Mouse (Mus musculus) adrenal gland, adult 18-20 months (tissue): ENCODE measurements at regions not wholly inside any gene's neighbourhood (a gene's known extent, or its start where the extent isn't known, plus 50 kb on each side); places are given as distances from the start of the nearest gene placed in this dataset.

Experiments used
- DNase-seq, 2 experiments: peaks; one replicate each; pipeline ENCODE4 v3.0.0; 2021 to 2022; ENCODE audit warnings: low spot score in 2 of 2

GRCm38 (mm10) chr13:34576392-34576791 is 76.9 kb downstream of the Pxdc1 start:
- DNase-seq: no peak

DNA sequence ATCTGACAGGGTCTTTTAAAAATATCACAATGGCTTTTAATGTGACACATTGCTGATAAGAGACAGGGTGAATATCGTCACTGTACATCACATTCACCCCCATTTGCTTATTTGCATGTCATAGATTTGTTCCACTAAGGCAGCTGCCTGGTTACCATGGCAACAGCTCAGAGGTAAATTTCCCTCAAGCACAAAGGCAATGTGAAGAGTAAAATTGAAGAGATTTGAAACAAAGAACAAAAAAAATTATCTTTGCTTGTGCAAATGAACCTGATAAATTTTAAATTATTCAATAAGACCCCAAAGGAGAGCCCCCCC is 77.3 kb downstream of the Pxdc1 start:
- DNase-seq: no peak

DNA sequence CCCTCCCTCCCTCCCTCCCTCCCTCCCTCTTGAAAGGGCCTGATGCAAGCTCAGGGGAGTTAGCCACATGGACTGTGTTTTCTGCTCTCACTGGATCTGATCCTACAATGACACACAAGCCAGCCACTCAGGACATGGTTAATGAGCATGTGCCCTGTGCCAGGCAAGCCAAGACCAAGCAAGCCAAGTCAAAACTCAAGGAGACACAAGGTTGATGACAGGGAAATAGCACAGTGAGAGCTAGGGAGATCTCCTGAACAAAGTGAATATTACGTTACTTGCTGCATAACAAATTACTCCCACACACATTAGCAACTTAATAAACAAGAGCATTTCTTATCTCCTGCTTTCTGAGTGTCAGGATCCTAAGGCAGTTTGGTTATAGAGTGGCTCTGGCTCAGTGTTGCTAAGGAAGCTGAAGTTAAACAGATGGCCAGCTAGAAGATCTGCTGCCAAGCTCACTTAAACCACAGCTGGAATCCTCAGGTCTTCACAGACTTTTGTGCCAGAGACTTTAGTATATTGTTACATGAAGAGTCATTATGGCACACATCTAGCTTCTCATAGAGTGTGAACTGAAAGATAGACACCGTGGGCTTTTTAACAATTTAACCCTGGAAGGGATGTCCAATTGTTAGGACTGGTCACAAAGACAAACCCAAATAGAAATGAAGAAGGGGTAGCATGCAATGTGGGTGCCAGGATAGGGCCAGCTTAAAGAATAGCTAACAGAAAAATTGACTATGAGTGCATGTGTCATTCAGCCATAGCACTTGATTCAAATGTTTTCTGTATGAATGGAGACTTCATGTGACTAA is 77.9 kb downstream of the Pxdc1 start:
- DNase-seq: no peak

DNA sequence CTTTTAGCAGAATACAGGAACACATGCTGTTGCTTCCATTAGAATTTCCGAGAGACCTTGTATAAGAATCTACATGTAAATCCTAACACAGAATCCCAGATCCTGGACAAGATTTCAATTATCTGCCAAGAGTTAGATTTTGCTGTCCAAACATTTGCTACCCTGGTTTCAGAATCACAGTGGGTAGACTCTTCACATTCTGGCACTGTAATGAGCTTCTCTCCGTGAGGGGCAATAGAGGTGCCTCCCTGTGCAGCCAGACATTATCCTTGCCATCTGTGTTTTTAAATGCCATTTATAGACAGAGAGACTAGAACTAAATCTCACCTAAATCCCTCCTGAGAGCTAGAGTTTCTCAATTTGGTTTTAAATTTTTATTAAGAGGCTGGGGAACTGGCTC is 84.0 kb downstream of the Pxdc1 start:
- DNase-seq: no peak

DNA sequence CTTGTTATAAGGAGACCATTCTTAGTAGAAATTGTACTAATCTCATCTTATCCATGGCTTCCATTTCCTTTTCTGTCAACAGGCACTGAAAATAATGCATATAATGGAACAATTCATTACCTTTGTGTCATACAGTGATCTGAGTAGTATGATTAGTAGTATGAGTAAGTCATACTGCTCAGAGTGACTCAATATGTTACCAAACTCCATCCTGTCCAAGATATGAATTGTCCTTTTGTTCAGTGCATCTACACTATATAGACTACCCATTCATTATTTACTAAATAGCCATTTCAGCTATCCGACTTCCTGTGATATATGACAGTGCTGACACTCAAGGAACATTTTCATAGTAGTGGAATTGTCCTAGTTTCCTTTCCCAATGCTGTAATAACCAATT is 86.6 kb downstream of the Pxdc1 start:
- DNase-seq: no peak

DNA sequence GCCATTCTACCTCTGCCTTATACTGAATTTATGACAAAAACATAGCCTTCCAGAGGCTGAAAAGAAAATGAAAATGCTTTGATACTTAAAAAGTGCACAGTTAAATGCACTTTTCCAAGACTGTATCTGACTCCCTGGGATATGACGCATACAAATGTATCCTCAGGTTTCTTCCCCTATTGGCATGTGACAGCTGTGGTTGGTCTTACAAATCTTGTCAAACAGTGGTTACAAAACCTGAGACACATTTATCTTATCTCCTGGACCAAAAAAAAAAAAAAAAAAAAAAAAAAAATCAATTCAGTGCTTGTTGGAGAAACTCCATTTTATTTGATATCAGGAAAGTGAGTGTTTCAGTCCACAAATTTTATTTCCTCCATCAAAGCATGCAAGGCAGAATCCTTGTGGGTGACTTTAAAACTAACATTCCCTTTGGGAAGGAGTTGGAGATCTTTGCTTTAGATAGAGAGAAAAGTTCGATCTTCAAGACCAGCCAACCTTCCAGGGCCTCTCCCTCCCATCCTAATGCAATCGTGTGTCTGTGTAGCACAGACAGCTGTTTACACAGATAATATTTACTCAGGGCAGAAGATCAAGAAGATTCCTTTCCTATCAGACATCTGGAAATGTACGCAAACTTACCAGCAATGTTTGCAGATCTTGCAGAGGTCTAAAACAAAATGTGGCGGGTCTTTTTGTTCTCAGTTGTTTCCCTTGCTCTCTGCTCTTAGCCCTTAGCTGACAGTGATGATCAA is 103.0 kb downstream of the Pxdc1 start:
- DNase-seq: no peak

- DNase-seq: no peak
Observed at GRCm38 (mm10) chr13:34540646-34541045, 112.6 kb downstream of the Pxdc1 start.

DNA sequence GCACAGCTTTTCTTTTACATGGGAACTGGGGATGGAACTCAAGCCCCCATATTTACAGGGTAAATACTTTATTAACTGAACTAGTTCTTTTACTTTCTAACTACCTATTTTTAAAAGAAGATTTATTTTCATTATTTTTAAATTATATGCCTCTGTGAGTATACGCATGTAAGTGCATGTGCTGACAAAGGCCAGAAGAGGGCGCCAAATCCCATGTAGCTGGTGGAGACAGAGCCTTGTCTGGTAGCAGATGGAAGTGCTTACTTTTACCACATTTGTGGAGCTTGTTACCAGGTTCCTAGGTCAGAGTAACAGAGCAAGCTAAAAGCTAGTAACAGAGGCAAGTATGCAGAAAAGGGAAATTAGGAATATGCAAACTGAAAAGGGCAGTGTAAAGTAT is 119.4 kb downstream of the Pxdc1 start:
- DNase-seq: no peak

DNA sequence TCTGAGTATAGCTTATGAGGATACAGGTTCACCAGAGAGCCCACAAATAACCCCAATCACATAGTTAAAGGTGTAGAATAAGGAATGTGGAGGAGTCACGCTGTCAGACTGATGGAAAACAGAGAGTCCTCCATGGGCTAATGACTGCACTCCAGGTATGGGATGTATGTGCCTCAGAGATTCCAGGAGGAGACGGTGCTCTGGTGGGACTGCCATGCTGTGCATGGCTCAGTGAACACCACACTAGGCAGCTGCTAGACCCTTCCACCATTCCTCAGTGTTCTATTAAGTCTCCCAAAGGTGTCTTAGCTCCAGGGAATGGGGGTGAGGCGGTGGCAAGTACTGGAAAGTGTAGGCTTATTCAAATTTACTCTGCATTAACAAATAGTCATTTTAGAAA is 142.0 kb downstream of the Pxdc1 start:
- DNase-seq: no peak

GRCm38 (mm10) chr13:34507224-34507623 is 146.1 kb downstream of the Pxdc1 start:
- no peak for DNase-seq

- DNase-seq: no peak
Observed at GRCm38 (mm10) chr13:34505861-34506260, 147.4 kb downstream of the Pxdc1 start.

DNA sequence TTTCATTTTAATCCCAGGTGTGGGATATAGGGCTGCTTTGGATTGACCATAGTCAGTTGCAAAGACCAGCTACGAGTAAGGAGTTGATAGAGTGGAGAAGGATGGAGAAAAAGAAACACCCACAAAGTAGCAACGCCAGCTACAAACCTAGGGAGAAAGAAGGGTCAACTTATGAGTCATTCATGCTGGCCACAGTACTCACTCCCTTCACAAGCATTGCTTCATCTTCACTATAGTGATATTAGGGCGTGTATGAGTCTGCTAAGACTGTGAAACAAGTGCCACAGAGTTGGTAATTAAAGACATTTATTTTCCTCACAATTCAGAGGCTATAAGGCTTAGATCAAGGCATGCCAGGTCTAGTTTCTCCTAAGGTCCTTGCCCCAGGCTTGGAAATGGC is 148.4 kb downstream of the Pxdc1 start:
- no peak for DNase-seq

DNA sequence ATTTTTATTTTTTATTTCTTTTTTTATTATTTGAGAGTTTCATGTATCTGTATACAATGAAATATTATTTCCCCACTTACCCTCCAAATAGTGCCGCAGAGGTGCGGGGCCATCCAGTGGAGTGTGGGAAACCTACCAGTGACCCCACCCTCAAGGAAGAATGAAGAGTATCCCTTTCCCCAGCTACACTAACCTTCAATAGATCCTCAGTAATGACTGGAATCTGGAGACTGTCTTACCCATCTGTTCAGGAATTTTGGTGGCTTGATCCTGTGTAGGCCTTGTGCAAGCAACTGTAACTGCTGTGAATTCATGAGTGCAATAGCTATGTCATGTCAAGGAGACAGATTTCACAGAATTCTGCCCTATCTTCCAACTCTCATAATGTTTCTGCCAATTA is 153.9 kb upstream of the Slc22a23 start:
- no peak for DNase-seq

GRCm38 (mm10) chr13:34497667-34498066 is 152.7 kb upstream of the Slc22a23 start:
- DNase-seq: no peak

DNA sequence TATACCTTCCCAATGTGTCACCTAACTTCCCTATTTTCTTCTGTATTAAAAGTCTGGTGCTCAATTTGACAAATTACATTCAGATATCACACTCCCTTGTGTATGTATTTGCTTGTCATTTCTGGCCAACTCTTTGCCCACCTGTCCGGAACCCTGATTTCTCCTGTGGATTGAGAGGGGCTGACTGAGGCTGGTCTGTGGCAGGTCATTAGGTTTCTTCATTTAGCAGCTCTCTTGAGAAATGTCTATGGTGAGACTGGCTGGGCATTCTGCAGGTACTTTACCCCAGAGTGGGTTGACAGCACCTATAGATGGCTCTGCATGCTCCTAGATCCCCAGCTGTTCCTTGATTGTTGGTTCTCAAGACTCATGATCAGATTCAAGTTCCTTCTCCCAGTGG is 139.8 kb upstream of the Slc22a23 start:
- no peak for DNase-seq

DNA sequence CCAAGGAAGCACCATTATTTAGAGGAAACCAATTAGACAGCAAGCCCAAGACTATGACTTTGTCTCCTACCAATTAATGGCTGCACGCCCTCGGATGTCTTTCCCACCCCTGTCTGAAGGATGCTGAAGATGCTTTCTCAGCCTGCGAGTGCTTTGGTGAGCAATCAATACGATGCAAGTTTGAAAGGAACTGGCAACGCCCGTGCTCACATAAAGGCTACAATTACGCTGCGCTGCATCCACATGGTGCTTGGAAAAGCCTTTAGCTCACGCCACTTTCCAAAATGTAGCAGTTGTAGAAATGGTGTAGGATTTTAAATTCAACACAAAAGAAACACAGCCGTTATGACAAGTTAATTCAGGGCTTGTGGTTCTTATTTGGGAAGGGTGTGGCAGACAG is 136.5 kb upstream of the Slc22a23 start:
- no peak for DNase-seq

DNA sequence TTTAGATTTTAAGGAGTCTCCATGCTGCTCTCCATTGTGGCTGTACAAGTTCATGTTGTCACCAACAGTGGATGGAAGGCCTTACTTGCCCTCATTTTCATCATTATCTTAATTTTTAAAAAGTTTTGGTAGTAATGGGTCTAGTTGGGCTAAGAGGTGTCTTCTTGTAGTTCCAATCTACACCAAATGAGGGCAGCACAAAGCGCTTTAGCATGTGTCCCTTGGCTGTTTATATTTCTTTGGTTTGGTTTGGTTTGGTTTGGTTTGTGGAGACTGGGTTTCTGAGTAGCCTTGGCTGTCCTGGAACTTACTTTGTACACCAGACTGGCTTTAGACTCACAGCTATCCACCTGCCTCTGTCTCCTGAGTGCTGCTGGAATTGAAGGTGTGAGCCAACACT is 125.4 kb upstream of the Slc22a23 start:
- no peak for DNase-seq

GRCm38 (mm10) chr13:34469568-34469967 is 124.6 kb upstream of the Slc22a23 start:
- DNase-seq: no peak

- no peak for DNase-seq
Observed at GRCm38 (mm10) chr13:34468132-34468748, 123.3 kb upstream of the Slc22a23 start.

GRCm38 (mm10) chr13:34465862-34466430 is 121.0 kb upstream of the Slc22a23 start:
- no peak for DNase-seq

DNA sequence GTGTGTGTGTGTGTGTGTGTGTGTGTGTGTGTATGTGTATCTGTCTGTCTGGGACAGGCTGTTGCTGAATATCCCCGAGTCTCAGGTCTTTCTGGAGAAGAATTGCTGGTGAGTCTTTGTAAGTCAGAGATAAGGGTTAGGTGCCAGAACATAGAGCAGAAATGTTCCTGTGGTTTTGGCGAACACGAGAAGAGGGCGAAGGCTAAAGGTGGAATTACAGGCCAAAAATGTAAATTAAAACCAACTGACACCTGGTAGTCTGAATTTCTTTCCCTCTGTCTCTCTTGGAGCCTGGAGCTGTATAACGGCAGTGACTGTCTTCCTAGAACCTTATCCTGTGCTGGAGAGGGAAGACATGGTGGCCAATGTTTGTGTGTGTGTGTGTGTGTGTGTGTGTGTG is 120.5 kb upstream of the Slc22a23 start:
- DNase-seq: no peak

DNA sequence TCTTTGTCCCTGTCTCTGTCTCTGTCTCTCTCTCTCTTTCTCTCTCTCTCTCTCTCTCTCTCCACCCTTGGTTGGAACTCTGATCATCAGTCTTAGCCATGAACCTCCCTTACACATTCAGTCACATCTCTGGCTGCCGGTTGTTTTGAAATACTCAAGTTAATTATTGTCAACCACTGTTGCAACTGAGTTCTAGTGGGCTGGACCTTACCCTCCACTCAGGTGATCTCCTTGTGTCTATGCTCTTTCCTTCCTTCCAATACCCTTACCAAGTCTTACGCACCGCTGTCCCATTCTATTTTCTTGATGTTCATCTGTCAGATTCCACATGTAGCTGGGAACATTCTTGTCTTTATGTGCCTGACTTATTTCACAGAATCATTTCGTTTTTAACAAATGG is 119.2 kb upstream of the Slc22a23 start:
- DNase-seq: no peak
